Mouse (Mus musculus): ENCODE measurements around the gene Ppfia3.
"Not testable (repeated sequence)": the region's sequence is repeated elsewhere in the genome, so short reads cannot be mapped to it uniquely, and the experiment has no call there.

The Ppfia3 gene

DNA sequence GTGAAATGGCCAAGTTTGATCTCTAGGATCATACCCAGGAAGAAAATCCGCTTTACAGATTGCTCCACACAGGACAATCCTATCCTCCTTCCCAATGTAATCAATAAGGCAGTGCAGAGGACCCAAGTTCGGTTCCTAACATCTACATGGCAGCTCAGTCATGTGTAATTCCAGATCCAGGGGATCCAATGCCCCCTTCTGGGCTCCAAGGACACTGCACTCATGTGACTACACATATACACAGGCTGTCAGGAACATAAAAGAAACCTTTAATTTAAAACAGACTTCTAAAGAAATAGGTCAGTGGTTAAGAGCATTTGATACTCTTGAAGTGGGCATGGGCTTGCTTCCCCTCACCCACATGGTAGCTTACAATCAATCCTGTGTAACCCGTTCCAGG is 19.3 kb upstream of the Ppfia3 start:
- no peak for DNase-seq

DNA sequence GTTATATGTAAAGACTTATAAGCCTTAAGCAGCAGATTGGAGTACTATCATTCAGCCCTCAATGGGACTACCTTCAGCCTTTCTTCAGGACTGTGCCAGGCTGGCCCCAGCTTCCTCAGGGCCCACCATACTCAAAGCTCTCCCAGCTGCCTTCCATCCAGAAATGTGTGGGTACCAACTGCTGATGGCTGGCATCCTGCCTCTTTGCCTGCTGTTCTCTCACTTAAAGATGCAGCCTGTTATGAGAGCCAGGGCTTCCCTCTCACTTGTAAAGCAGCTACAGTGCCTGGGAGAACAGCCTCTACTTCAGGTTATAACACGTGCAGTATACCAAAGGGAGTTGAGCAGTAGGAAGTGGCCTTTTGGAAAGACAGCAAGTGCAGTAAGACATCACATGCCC is 9.2 kb upstream of the Ppfia3 start:
- no peak for DNase-seq

DNA sequence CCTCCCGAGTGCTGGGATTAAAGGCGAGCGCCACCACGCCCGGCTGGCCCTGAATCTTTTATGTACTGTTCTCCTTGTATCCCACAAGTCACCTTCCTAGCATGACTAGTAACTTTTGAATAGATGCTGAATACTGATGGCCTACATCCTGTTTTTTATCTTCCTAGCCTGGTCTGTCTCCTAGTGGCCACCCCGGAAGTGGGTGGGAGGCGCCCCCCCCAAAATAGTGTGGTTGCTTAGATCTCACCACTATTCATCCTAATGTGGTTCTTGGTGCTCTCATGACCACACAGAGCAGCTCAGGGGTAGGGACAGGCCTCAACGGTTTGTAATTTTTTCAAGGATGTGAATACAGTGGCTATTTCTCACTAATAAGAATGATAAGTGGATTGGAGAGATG is 7.8 kb upstream of the Ppfia3 start:
- no peak for DNase-seq

DNA sequence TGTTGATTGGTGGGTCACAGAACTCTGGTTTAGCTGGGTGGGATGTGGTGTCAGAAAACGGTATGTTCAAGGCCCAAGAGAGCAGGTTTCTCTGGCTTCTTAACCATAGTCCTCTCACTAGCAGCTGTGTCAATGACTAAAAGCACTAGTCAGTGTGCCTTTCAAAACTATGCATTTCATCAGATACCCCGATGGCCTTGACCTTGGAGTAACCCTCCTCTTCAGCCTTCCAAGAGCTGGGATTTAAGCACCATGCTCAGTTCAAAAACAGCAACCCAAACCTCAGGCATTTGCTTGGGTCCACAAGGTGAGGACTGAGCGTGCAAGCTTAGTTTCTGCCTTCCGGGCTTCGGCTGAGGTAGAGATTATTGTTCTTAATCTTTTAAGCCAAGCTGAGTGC is 5.6 kb upstream of the Ppfia3 start:
- no peak for DNase-seq

DNA sequence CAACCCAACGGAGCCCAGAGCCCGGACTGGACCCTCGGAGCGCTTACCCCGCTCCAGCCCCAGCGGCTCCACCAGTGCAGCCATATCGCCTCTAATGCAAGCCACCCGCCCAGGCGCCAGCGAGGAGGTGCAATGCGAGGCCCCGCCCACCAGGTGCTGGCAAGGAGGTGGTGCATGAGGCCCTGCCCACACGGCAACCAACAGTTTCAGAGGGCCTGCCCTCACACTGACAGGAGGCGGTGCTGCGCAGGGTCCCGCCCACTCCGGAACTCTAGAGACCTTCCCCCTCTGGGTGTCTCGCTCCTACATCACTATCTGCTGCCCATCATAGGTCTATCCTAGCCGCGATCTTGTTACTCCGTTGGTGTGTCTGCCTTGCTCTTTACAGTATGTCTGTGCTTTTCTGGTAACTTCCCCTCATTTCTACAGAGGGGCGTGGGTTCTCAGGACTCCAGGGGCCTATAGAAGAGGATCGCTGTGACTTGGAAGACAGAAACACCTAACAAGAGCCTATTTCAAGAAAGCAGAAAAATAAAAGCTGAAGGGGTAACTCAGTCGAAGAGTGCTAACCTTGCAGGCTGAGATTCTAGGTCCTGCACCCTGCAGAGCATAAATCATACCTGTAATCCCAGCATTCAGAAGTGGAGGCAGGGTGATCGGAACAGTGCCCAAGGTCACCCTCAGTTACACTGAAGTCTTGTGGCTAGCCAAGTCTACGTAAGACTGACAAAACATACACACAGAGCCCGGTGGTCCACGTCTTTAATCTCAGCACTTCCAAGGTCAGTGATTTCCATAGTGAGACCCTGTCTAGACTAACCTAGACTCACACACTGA is 3.9 kb upstream of the Ppfia3 start, which contains the start of gene Lin7b:
Gene Lin7b (minus strand): TSS at position 109 of the 837 bp plus-strand sequence.
- DNase-seq, result peak; percentile 90 to 91

DNA sequence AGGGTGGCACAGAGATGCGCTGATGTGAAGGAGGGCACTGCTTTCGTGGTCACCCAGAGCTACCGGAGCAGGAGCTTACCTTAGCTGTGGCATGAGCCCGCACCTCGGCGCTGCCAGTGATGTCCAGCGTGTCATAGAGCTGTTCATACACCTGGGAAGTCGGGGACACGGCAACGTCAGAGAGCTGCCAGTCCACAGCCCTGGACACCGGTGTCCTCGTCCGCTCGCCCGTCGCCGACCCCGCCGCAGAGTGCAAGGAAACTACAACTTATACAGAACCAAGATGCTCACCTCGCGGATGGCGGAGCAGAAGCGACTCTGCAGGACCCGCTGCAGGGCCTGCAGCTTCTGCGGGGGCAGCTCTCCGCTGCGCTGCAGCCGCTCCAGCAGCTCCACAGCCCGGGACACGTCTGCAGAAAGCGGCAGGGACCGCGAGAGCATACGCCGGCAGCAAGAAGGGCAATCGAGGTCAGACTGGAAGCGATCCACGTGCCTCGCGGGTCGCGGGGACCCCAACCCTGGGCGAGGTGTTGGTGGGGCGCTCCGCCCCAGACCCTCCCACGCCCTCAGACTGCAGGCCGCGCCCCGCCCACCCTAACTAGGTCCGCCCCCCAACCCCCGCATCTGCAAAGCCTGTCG is 3.1 kb upstream of the Ppfia3 start:
- DNase-seq, result no peak

DNA sequence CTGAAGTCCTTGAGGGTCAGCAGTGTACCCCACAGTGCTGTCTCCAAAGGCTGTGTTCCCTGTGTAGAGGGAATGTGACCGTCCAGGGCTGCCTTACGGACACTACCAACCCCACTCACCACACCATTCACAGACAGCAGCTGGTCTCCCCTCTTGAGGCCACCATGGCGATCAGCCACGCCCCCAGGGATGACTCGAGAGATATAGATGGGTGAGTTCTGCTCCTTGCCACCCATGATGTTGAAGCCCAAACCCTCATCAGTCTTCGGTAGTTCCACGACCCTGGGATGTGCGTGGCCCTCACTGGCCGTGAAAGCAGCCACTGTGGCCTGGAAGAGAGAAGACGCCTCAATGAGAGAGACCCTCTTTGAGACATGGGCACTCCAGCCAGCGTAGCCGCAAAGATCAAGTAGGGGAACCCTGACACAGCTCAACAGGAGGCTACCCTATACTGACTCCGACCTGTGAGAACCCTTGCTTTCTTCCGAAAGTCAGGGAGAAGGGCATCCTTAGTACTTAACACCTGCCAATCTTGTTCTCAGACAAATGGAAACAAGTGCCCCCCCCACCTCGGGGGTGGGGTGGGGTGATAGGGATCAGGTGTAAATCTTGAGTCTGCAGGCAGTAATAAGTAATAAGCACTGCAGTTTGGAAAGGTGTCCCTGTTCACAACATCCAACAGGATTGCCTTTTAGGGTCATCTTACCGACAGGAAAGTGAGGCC is 2.4 kb upstream of the Ppfia3 start:
- DNase-seq, result no peak

DNA sequence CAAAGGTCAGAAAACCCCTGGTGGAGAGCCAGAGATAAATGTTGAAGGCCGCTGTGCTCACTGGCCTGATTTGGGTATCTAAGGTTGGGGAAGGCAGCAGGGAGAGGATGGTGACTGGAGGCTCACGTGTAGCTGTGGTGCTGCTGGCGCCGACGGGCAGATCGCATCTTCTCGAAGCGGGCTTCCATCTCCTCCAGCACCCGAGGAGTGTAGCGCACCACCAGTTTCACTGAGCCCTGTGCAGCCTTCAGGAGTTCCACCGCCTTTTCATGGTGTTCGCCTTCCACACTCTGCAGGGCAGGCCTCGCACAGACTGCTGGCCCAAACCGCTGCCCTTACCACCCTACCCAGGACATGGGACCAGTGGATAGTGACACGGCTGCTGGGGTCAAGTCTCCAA is 1.4 kb upstream of the Ppfia3 start:
- no peak for DNase-seq

DNA sequence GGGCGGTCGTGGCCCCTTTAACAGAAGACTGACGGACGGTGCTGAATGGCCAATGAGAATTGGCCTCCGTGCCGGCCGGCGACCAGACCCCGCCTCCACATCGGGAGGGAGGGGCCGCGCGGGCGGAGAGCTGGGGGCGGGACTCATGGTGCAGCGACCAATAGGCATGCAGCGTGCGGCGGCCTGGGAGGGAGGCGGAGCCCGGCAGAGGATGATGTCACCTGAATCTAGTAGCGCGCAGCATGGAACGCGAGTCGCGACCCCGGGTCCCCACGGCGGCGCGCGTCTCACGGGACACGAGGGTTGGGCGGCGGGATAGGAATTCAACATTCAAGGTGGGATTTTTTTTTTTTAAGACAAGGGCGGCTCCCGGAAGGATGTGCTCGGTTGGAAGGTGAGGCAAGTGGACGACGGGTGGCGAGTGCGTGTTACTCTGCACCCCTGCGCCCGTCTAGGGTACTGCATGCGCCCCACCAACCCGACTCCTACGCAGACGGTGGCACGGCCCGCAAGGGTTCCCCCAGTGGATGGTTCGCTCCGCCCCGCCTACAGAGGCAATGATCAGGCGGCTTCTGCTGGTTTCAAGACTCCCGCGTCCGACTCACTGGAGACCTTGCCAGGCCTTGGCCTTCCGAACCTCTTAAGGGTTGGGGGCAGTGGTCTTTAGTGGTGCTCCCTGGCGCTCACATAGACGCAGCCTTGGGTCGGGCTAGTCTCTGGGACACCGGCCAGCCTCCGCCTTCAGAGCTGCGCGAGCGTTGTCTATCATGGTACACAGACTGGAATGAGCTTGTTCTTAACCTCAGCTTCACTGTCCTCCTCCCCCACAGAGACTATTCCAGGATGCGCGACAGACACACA is 431 bp upstream of the Ppfia3 start:
- peak; percentile 95 to 96 for DNase-seq

DNA sequence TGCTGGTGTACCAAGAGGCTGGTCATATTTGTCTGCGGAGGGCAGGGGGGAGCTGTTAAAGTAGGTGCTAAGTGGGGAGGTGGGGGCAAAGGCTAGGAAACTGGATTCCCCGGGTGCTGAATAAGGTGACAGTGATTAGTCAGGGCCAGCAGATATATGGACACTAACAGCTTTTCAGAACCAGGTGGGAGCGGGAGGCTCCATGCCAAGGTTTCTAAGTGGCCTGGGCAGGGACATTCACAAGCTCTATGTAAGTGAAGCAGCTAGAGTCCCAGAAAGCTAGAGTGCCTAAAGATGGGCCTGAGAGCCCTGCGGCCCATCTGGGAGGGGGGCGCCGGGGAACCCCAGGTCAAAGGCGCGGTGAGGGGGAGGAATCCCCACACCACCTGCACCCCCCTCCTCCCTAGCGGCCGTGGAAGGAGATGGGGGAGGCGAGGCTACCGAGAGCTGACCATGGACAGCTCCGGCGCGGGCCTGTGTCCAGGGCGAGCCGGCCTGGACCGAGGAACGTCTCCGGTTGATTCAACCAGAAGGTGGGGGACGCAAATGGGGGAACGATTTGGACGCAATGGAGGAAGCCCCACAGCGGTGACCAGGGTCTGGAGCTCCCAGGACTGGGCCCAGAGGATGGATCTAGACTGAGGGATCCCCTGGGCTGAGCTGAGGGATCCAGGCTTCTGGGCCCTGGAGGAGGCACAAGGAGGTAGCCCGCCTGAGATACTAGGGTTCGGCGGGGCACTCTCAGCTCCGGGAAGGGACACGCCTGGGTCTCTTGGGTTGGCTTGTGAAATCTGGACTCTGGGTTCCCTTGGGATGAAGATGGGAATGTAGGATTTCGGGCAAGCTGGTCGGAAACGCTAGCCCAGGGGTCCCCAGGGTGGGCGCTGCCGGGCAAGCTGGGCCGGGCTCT is 822 bp downstream of the Ppfia3 start:
- DNase-seq, result peak; percentile 27 to 44

DNA sequence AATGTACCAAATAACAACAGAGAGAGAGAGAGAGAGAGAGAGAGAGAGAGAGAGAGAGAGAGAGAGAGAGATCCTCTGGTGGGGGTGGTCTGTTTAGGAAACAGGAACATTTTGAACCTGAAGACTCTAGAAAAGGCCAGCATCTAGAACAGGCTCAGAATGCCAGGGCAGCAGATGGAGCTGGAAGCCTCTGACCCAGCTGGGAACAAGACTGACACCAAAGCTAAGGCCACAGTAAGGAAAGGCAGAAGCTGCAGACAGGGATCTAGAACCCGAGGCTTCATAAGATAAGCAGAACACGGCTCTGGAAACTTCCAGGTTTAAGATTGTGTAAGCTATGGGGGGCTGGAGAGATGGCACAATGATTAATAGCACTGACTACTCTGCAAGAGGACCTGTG is 2.8 kb downstream of the Ppfia3 start:
- no peak for DNase-seq

DNA sequence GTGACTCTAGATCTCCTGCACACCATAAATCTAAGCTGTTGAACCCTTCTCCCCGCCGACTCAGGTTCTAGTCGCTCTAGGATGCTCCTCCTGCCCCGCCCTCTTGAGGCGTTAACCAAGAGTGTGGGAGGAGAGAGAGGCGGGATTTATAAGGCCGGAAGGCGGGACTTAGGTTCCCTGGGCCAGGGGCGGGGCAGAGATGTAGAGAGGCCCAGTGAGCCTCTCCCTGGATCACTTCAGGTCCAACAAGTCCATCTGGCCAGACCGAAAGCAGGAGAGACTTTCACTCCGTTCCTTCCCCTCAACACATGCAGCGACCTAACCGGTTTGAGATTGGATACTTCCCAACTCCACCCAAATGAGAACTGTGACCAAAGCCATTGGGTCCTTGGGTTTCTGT is 4.0 kb downstream of the Ppfia3 start:
- DNase-seq, result peak in 1 of 2 experiments; percentile 42

DNA sequence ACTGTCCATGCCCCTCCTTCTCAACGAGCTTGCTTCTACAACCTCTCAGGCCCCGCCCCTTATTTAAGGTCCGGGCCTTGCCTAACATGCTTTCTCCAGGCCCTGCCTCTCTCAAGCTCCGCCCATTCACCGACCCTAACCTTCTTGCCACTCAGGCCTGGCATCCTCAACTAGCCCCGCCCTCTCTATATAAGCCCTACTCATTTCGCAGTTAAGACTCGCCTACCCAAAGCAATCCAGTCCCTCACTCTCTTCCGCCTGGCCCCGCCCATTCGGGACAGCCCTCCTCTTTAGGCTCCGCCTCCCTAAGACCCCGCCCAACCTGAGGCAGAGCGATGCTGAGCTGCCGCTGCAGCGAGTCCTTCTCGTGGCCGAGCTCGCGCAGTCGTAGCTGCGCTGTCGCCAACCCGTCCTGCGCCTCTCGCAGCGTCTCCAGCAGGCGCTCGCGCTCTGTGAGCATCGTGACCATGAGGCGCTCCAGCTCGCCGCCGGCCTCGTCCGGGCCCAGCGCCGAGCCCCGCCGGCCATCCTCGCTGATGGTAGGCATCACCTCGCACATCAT is 5.5 kb downstream of the Ppfia3 start:
- DNase-seq, result peak; percentile 63 to 65

DNA sequence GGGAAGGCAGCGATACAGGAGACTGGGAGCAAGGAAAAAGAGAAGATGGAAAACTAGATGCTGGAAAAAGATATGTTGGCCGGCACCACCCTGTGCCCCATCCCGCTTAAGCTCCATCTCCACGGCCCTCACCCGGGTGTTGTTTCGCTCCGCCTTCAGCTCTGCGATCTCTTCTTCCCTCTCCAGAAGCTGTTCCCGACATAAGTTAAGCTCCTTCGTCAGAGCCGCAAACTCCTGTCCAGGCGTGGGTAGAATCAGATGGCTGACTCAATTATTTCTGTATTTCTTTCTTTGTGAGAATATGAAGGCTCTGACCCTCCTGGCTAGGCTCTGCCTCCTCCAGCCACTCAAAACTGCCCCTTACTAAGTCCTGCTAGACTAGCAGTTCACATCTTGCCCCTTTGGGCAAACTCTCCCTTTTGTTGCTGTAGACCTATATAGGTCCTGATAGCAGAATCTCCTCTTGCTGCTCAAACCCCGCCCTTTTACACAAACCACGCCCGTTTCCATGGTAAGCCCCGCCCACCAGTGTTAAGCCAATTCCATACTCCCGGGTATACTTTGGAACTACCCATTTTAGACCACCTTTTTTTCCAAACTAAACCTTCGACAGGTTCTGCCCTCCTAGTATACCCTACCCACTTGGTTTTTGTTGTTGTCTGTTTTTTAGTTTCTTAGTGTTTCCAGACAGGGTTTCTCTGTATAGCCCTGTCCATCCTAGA is 6.3 kb downstream of the Ppfia3 start:
- DNase-seq, result no peak

DNA sequence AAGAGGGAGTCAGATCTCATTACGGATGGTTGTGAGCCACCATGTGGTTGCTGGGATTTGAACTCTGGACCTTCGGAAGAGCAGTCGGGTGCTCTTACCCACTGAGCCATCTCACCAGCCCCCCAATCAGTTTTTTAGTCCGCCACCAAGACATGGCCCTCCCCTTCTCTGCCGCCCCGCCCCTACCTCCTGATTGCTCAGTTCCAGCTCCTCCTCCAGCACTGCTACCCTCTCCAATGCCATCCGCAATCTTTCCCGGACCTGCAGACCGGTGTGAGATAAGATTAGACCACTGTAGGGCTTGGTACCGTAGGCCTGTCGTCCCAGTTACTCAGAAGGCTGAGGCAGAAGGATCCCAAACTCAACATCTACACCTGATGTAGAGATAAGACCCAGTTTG is 7.7 kb downstream of the Ppfia3 start:
- not testable (repeated sequence) for DNase-seq

DNA sequence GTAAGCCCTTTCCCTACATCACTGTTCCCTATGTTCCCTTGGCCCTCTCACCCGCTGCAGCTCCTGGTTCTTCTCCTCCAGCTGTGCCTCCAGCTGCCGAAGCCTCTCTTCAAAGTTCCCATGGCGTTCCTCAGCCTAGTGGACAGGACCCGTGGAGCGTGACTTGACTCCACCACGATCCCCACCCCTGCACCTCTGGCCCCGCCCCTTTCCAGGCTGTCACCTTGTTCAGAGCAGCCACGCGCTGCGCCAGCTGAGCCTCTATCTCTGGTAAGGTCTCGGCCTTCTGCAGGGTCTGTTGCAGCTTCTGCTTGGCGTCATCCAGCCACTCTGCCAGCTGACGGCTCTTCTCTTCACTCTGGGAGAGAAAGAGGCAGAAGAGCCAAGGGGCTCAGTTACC is 10.7 kb downstream of the Ppfia3 start:
- no peak for DNase-seq

DNA sequence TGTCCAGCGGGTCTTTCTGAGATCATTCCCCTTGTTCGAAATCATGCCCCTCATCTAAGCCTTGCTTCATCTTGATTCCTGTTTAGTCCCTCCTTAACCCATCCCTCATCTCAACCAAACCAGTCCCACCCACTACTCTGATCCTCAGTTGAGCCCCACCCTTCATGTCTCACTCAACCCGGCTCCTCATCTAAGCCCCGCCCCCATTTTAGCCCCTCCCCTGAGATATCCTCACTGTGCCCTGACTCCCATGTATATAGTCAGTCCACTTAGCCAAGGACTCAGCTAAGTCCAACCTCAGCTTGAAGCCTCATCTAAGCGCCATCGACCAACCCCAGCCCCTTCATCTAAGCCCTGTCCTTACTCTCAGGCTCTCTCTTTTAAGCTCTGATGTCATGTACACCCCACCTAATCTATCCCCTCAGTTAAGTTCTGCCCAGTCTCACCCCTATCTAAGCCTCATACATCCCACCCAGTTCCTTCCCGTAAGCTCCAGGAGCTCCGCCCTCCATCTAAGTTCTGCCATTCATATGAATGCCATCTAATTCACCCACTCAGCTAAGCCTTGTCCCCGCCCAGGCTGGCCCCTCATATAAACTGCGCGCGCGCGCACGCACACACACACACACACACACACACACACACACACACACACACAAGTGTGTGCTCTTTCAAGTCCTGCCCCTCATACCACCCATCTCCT is 11.3 kb downstream of the Ppfia3 start:
- no peak for DNase-seq

DNA sequence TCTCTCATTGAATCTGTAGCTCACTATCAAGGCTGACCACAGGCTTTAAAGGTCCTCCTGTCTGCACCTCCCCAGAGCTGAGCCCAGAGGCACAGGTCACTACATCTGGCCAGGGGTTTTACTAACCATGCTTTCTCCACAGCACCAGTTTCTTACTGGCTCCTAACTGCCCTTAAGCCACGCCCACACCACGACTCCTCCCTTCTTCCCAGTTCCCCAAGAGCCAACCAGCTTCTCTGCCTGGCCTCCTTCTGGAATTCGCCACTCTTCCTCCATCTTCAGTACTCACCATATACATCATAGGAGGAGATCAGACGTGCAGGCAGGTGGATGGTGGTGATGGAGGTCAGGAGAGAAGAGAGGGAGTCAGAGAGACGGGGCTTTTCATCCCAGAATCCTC is 13.8 kb downstream of the Ppfia3 start:
- no peak for DNase-seq

DNA sequence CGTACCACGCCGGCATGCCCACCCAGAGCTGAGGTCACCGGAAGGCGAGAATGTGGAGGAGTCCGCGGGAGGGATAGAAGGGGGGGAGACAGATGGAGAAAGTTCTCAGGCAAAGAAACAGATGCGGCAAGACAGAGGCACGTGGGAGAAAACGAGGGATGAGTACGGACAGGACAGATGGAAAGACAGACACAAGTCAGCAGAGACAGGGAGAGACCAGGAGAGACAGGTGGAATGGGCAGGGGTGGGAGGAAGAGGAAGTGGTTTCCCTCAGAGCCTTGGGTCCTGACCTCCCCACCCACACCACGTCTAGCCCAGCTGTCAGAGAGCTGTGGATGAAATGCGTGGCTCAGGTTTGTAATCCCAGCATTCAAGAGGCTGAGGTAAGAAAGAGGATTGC is 19.9 kb downstream of the Ppfia3 start:
- no peak for DNase-seq

DNA sequence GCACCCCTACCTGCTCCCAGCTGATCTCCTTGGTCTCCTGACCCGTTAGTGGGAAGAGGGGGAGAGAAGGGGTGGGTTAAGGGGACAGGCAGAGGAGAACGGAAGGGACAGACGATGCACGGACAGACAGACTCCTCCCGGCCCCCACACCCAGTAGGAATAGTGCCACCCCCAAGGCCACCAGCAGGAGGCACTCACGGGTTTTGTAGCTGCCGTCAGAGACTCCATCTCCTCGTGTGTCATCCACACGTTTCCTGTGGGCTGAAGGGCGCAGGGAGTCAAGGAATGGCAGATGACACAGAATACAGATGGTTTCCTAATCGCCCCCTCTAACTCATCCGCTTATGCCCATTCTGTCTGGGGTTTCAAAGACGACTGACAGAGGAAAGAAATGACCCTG is 23.3 kb downstream of the Ppfia3 start:
- no peak for DNase-seq
